Mouse (Mus musculus): ENCODE data around the gene Map4k1. TPM values are rescaled to one million over a fixed set of nuclear protein-coding genes. Genes with fewer than 3 reads are reported as not detected.

Map4k1 gene
- total RNA-seq (2021) = 1 to 10 TPM in 1 of 2 experiments, under 1 TPM in 1; 0.99 to 1.3 TPM
- long read RNA-seq, partial matches to known transcripts = 0 of 1 reads
- long read RNA-seq, other reads (novel, unspliced or antisense) = 0 of 1 reads

- DNase-seq (ENCODE audit: low spot score in 2 of 2) = peak; percentile 96 to 99
Observed at GRCm38 (mm10) chr7:28981651-28982273, at the start of gene Map4k1, which contains the start of gene Eif3k. Gene Map4k1, plus strand, starts transcription at chr7:28982050. Gene Eif3k, minus strand, starts transcription at chr7:28981864.

GRCm38 (mm10) chr7:28932421-28933041 is 49.3 kb upstream of the Map4k1 start:
- no peak for DNase-seq (ENCODE audit: low spot score in 2 of 2)

GRCm38 (mm10) chr7:28933825-28934224 is 48.0 kb upstream of the Map4k1 start:
- DNase-seq (ENCODE audit: low spot score in 2 of 2) = no peak

- no peak for DNase-seq (ENCODE audit: low spot score in 2 of 2)
Observed at GRCm38 (mm10) chr7:28936787-28937186, 45.1 kb upstream of the Map4k1 start.

- no peak for DNase-seq (ENCODE audit: low spot score in 2 of 2)
Observed at GRCm38 (mm10) chr7:28938654-28939053, 43.2 kb upstream of the Map4k1 start.

GRCm38 (mm10) chr7:28939418-28940183 is 42.2 kb upstream of the Map4k1 start:
- no peak for DNase-seq (ENCODE audit: low spot score in 2 of 2)

GRCm38 (mm10) chr7:28941129-28941528 is 40.7 kb upstream of the Map4k1 start:
- no peak for DNase-seq (ENCODE audit: low spot score in 2 of 2)

GRCm38 (mm10) chr7:28941542-28941941 is 40.3 kb upstream of the Map4k1 start:
- DNase-seq (ENCODE audit: low spot score in 2 of 2) = no peak

- peak in 1 of 2 experiments; percentile 51 for DNase-seq (ENCODE audit: low spot score in 2 of 2)
Observed at GRCm38 (mm10) chr7:28943451-28944180, 38.2 kb upstream of the Map4k1 start.

GRCm38 (mm10) chr7:28944756-28945415 is 37.0 kb upstream of the Map4k1 start:
- no peak for DNase-seq (ENCODE audit: low spot score in 2 of 2)

- no peak for DNase-seq (ENCODE audit: low spot score in 2 of 2)
Observed at GRCm38 (mm10) chr7:28945416-28946270, 36.2 kb upstream of the Map4k1 start.

- no peak for DNase-seq (ENCODE audit: low spot score in 2 of 2)
Observed at GRCm38 (mm10) chr7:28946271-28946610, 35.6 kb upstream of the Map4k1 start.

GRCm38 (mm10) chr7:28948746-28949145 is 33.1 kb upstream of the Map4k1 start:
- no peak for DNase-seq (ENCODE audit: low spot score in 2 of 2)

GRCm38 (mm10) chr7:28949298-28949697 is 32.6 kb upstream of the Map4k1 start:
- no peak for DNase-seq (ENCODE audit: low spot score in 2 of 2)

GRCm38 (mm10) chr7:28950346-28951037 is 31.4 kb upstream of the Map4k1 start:
- DNase-seq (ENCODE audit: low spot score in 2 of 2) = no peak

GRCm38 (mm10) chr7:28951764-28952163 is 30.1 kb upstream of the Map4k1 start:
- no peak for DNase-seq (ENCODE audit: low spot score in 2 of 2)

GRCm38 (mm10) chr7:28952786-28953185 is 29.1 kb upstream of the Map4k1 start:
- no peak for DNase-seq (ENCODE audit: low spot score in 2 of 2)

GRCm38 (mm10) chr7:28953476-28954376 is 28.1 kb upstream of the Map4k1 start:
- DNase-seq (ENCODE audit: low spot score in 2 of 2) = no peak
